Mouse (Mus musculus) midbrain, embryonic 12.5 days (tissue): ENCODE results near the gene Nbdy. TPM values are rescaled to one million over a fixed set of nuclear protein-coding genes. Genes with fewer than 3 reads are reported as not detected.

Experiments used
- polyA plus RNA-seq: library from polyadenylated mRNA; unstranded; fragments of >200 nt; fragmentation: Nextera tagmentation; extraction: Ambion mirVana; gene quantifications from 2 replicates; pipeline ENCODE4 v1.2.1, GENCODE M21; 2016

Gene Nbdy
- polyA plus RNA-seq, 1 experiment from 2014 or later, result 81.0 TPM

Other genes with a start within 250 kb of the Nbdy start
- 58.8 and 68.6 TPM in 2 replicates for gene Ubqln2, start 225.4 kb upstream of the Nbdy start, polyA plus RNA-seq
- gene Cypt3, start 165.0 kb upstream of the Nbdy start, polyA plus RNA-seq, result 0.37 TPM in 1 of 2 replicates, not detected in the other
- gene Kctd12b, start 27.2 kb upstream of the Nbdy start, polyA plus RNA-seq, result 4.6 and 4.7 TPM in 2 replicates
- 11.8 and 15.1 TPM in 2 replicates for gene Spin2c, start 108.6 kb downstream of the Nbdy start, polyA plus RNA-seq